ENCODE assay signal across 8 mouse cellular contexts in genomic region chr3:96198181-96198580, GRCm38 (mm10). TPM values are rescaled to one million over a fixed set of nuclear protein-coding genes. Genes with fewer than 3 reads are reported as not detected.
A peak's percentile ranks its signal among the peaks of the same experiment; 100 is the strongest.
DNase-seq lines count a peak whose midpoint lies in the region; ATAC-seq lines count a peak whose summit lies in the region.

No protein-coding gene starts in this region.

- peaks cover 6% of the 10 kb centered on the region for H3K27me3 ChIP-seq in liver, embryonic 15.5 days
- no peaks in the 10 kb centered on the region for H3K27me3 ChIP-seq in splenic B cell, adult 2 months (ENCODE audit: control insufficient read depth, insufficient read depth, low read length, poor library complexity, severe bottlenecking)

- 4% methylated on average over 6 of the region's 6 CpGs for WGBS in liver, embryonic 15.5 days (ENCODE audit: insufficient replicate concordance)

- ATAC-seq in hematopoietic stem cell, adult 5-6 weeks (replicated peaks in 1 of 2; ENCODE audit: insufficient read depth in 1 of 2, low FRiP score in 2 of 2, low TSS enrichment in 1 of 2, low read depth in 1 of 2, poor library complexity in 2 of 2, severe bottlenecking in 2 of 2) = peak; percentile 50 to 66
- ATAC-seq in liver, embryonic 15.5 days (ENCODE audit: insufficient read depth) = peak; percentile 38

- DNase-seq in kidney, adult 11 months = peak; percentile 46
- no peak for DNase-seq in kidney, postnatal 14 days
- peak; percentile 49 for DNase-seq in ZHBTc4 (ENCODE audit: low read depth, low spot score)
- peak; percentile 84 for DNase-seq in splenic B cell, adult 2 months (ENCODE audit: low read depth, low spot score)
- no peak for DNase-seq in cerebellum, postnatal 25 days
- no peak for DNase-seq in gastrocnemius, postnatal 36 days

- H3K4me2 ChIP-seq in liver, embryonic 15.5 days = peak overlapping the region; percentile 99

- no peaks in the 10 kb centered on the region for H3K9me3 ChIP-seq in liver, embryonic 15.5 days (replicated peaks)

- peak overlapping the region; percentile 57 for H3K9ac ChIP-seq in liver, embryonic 15.5 days

- H3K4me1 ChIP-seq in liver, embryonic 15.5 days (replicated peaks) = peaks cover 31% of the 10 kb centered on the region

- peak overlapping the region; percentile 73 for H3K4me3 ChIP-seq in liver, embryonic 15.5 days (replicated peaks)

- peak overlapping the region; percentile 63 for H3K27ac ChIP-seq in liver, embryonic 15.5 days (replicated peaks)

- no peaks in the 10 kb centered on the region for H3K36me3 ChIP-seq in liver, embryonic 15.5 days (replicated peaks)
- no peaks in the 10 kb centered on the region for H3K36me3 ChIP-seq in splenic B cell, adult 2 months (ENCODE audit: control insufficient read depth, insufficient read depth, low read length, poor library complexity, severe bottlenecking)

- intact Hi-C loops in gastrocnemius, postnatal 36 days (cut with DNase I) = no loop called here

RNA-seq across cellular contexts. Expression of gene Sv2a, which starts 17.2 kb away (rescaled TPM):
- 1.2 and 3.3 TPM in 2 replicates for total RNA-seq in hematopoietic stem cell, adult 5-6 weeks (2017)
- 0.23 and 0.26 TPM in 2 replicates for polyA plus RNA-seq in liver, embryonic 15.5 days (2015; fragmentation: Nextera tagmentation; extraction: Ambion mirVana)
- 1 to 10 TPM in 1 of 2 experiments, under 1 TPM in 1; 0.37 to 1.5 TPM for total RNA-seq in gastrocnemius, postnatal 36 days (2021)

RNA-seq across cellular contexts. Expression of gene Bola1, which starts 21.3 kb away (rescaled TPM):
- total RNA-seq in hematopoietic stem cell, adult 5-6 weeks (2017) = 34.6 and 41.7 TPM in 2 replicates
- polyA plus RNA-seq in liver, embryonic 15.5 days (2015; fragmentation: Nextera tagmentation; extraction: Ambion mirVana) = 32.1 and 34.6 TPM in 2 replicates
- 10 to 100 TPM; 20.8 to 24.6 TPM for total RNA-seq in gastrocnemius, postnatal 36 days (2021)

RNA-seq across cellular contexts. Expression of gene Hist2h2ab, which starts 21.5 kb away (rescaled TPM):
- 114 and 199 TPM in 2 replicates for total RNA-seq in hematopoietic stem cell, adult 5-6 weeks (2017)
- polyA plus RNA-seq in liver, embryonic 15.5 days (2015; fragmentation: Nextera tagmentation; extraction: Ambion mirVana) = 0.40 and 0.58 TPM in 2 replicates
- under 1 TPM in 1 of 2 experiments, not detected in 1; 0.92 TPM for total RNA-seq in gastrocnemius, postnatal 36 days (2021)

RNA-seq across cellular contexts. Expression of gene Hist2h2ac, which starts 22.5 kb away (rescaled TPM):
- 1,288 and 1,422 TPM in 2 replicates for total RNA-seq in hematopoietic stem cell, adult 5-6 weeks (2017)
- 16.1 and 18.0 TPM in 2 replicates for polyA plus RNA-seq in liver, embryonic 15.5 days (2015; fragmentation: Nextera tagmentation; extraction: Ambion mirVana)
- total RNA-seq in gastrocnemius, postnatal 36 days (2021) = 10 to 100 TPM in 1 of 2 experiments, 1 to 10 TPM in 1; 9.9 to 10.3 TPM

RNA-seq across cellular contexts. Expression of gene Hist2h2be, which starts 22.7 kb away (rescaled TPM):
- 11.9 and 14.6 TPM in 2 replicates for total RNA-seq in hematopoietic stem cell, adult 5-6 weeks (2017)
- polyA plus RNA-seq in liver, embryonic 15.5 days (2015; fragmentation: Nextera tagmentation; extraction: Ambion mirVana) = 6.5 and 7.7 TPM in 2 replicates
- 1 to 10 TPM; 4.5 to 5.3 TPM for total RNA-seq in gastrocnemius, postnatal 36 days (2021)

Comparison
In these comparisons a context has a peak if more than half of its experiments do, and no peak if none do; other contexts are left out.
1. DNase-seq: peak in kidney, adult 11 months (single experiment), ZHBTc4 (single experiment) and splenic B cell, adult 2 months (single experiment); none in kidney, postnatal 14 days (single experiment), cerebellum, postnatal 25 days (0 of 2) and gastrocnemius, postnatal 36 days (0 of 2).
2. RNA of gene Hist2h2ab, which starts 21.5 kb away (total RNA-seq): 114 to 199 TPM in hematopoietic stem cell, adult 5-6 weeks; 0.92 TPM in gastrocnemius, postnatal 36 days; every median in the first group is over 10 times any median in the second.